Mouse (Mus musculus): ENCODE data around the gene Lgi4.

The Lgi4 gene

DNA sequence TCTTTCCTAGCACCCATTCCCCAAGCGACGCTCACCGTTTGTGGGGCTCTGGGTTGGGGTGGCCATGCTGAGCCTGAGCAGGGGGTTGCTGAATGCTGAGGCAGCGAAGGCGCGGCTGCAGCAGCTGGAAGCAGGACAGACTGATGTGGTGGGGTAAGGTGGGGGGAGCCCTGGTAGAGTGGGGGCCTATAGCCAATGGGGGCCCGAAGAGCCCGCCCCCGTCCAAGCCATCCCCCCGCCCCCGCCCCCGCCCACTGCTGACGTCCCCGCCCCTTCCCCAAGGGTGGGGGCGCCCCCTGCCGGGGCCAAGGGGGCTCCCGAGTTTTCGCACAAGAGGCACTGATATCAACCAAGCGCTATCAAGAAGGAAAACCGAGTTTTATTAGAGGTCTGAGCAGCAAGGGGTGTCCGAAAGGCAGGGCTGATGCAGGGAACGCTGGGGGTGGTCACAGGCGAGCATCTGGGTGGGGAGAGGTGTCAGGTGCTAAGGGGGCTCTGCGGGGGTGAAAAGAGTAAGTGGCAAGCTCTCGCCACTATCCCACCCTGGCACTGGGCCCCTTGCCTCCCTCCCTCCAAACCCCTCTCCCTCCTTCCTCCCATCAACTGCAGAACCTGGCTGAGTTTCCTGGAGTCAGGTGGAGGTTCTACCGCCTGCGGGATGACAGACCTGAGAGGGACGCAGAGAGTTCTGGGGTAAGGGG is 7.7 kb upstream of the Lgi4 start, which contains the start of gene Fxyd7:
Gene Fxyd7, minus strand, starts transcription at position 147 of the 701 bp plus-strand sequence.
- in situ Hi-C loops (cut with MboI; ENCODE audit: low sequenced_read_pairs) = no loop called here

DNA sequence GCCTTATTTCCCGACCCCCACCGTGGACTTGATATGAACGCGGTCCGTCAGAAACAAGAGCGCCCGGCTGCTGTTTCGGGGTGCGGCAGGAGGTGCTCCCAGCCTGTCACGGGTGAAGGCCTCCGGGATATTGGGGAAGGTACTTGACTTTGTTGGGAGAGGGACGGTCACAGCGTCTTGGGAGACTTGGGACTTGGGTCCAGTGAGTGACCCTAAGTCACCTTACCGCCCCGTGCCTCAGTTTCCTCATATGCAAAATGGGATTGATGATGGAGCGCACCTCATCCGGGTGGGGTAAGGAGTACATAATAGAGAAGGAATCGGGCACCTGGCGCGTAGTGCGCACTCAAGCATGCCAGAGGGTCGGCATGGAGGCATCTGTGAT is 6.9 kb upstream of the Lgi4 start:
- in situ Hi-C loops (cut with MboI; ENCODE audit: low sequenced_read_pairs) = no loop called here

DNA sequence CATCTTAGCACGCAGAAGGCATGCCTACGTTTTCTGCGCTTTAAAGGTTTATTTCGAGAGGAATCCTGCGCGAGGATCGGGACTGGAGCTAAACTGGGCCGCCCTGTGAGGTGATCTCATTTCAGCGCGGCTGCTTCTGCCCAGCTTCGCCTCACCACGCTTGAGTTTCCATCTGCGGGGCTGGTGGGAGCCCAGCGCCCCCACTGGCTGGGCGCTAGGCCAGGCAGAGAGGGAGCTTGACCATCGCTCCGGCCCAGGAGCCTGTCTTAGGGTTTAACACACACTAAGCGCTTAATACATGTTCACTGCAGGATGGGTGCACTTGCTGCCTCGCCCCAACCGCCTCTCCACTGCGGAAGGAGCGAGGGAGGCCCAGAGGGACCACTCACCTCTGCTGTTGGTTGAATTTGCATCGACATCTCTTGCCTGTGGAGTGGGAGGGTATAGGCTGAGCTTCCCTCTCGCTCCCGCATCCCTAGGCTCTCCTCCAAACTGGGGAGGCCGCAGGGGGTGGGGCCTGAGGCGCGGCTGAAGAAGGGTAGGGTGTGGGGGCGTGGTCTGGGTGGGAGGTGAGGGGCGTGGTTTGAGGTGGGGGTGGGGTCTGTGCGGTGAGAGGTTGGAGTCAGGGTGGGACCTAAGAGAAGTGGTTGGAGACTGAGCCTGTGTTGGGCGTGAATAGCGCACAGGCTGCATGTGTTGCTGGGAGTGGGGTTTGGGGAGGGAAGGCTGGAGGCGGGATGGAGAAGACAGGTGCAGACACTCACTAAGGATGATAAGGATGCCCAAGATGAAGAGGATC is 6.3 kb upstream of the Lgi4 start:
- in situ Hi-C loops (cut with MboI; ENCODE audit: low sequenced_read_pairs) = no loop called here

DNA sequence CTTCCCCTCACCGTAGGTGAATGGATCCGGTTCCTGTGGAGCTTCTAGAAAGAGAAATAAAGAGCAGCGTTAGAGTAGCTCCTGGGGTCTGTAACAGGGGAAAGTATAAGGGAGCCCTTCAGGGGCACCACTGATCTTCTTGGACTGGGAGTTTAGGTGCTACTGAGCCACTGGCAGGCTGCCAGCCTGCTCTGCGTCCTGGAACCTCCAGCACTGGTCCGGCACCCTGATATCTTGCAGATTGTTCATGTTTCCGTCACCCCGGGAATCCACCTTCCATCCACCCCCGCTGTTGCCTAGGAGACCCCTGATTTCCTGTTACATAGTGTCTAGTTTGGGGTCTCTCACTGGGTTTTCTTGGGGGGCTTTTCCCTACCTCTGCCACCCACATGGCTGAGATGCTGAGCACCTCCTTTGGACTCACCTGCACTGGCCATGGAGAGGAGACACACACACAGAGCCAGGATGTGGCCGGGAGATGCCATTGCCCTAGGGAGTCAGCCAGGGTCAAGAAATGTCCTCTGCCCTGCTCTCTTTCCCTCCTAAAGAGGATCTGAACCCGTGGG is 5.2 kb upstream of the Lgi4 start:
- in situ Hi-C loops (cut with MboI; ENCODE audit: low sequenced_read_pairs) = no loop called here

DNA sequence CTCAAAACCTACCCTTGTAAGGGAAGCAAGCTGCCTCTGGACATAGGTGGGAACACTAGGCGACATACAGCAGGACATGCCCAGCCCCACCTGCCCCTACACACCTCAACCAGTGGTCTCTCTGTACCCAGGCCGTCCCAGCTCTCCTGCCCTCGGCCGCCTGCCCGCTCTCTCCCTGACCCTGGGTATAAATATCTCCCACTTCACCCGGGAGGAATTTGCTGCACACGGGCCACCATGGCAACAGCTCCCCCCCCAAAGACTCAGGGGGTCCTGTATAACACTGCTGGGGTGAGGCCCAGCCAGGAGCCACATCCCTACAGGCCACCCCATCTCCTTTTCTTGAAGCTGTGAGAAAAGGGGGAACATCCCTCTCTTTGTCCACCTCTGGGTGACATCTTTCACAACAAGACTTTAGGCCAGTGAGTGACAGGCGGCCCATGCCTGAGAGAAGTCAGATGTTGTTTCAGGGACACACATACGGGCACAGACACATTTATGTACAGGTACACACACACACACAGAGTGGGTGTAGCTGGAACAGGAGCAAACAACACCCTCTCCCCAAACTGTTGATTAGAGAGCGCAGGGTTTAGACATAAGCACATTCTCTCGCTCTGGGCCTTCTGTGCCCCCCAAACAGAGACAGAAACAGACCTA is 4.4 kb upstream of the Lgi4 start:
- in situ Hi-C loops (cut with MboI; ENCODE audit: low sequenced_read_pairs) = no loop called here

DNA sequence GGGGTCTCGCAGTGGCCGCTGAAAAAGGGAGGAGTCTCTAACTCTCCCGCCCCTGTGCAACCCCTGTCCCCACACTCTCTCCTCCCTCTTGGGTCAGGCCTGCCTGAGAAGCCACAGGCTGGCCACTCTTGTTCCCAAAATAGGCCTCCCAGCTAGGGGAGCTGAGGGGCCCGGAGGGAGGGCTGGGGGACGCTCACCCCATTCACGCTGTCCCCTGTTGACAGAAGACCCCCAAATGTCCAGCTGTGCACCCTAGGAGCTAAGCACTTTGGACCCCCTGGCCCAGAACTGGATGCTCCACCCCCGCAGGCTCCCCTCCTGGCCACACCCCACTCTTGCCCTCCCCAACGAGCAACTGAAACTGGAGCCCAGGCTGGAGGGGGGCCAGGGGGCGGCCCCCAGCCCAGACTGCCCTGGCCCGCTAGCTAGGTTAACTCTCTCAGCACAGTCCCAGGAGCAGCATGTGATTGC is 3.8 kb upstream of the Lgi4 start:
- in situ Hi-C loops (cut with MboI; ENCODE audit: low sequenced_read_pairs) = no loop called here

DNA sequence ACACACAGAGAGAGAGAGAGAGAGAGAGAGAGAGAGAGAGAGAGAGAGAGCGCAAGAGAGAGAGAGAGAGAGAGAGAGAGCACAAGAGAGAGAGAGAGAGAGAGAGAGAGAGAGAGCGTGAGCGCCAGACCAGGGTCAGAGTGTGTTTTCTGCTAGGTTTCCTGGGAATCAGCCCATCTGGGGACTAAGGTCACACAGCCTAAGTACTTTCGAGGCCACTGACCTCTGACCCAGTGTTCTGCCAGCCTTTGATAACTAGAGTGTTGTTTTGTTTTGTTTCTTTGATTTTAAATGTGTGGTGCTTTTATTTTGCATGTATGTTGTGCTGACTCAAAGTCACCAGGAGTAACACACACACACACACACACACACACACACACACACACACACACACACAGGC is 3.3 kb upstream of the Lgi4 start:
- in situ Hi-C loops (cut with MboI; ENCODE audit: low sequenced_read_pairs) = no loop called here

DNA sequence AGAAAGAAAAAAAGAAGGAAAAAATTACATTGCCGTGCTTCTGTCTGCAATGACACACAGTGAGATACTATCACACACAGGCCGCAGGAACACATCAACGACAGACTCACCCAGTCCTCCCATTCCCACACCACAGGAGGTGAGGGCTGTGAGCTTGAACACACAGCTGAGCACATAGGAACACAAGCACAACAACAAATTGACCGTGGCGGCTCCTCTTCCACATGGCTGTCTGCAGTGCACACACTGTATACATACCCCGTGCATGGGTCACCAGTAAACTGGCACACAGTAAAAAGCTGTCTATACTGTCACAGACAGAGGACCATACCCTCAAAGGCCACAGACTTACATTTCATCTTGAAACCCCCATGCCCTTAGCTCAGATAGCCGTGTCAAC is 2.7 kb upstream of the Lgi4 start:
- in situ Hi-C loops (cut with MboI; ENCODE audit: low sequenced_read_pairs) = no loop called here

DNA sequence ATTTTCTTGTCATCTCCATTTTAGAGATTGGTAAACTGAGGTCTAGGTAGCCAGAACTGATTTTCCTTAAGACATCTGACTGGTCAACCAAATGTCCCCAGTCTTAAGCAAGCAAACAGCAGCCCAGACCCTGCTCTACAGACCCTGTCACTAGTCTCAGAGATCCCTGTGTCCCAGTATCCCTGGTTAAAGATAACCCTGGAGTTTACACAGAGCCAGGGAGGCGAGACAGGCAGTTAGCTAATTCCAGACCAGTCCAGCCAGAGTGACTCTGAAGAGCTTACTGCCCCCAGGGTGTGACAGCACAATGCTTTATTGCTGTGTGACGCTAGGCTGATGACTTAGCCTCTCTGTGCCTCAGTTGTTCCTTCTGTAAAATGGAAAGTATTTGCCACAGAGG is 2.1 kb upstream of the Lgi4 start, which contains the start of gene Fxyd1:
Gene Fxyd1, minus strand, starts transcription at position 129 of the 400 bp plus-strand sequence.
- in situ Hi-C loops (cut with MboI; ENCODE audit: low sequenced_read_pairs) = no loop called here

DNA sequence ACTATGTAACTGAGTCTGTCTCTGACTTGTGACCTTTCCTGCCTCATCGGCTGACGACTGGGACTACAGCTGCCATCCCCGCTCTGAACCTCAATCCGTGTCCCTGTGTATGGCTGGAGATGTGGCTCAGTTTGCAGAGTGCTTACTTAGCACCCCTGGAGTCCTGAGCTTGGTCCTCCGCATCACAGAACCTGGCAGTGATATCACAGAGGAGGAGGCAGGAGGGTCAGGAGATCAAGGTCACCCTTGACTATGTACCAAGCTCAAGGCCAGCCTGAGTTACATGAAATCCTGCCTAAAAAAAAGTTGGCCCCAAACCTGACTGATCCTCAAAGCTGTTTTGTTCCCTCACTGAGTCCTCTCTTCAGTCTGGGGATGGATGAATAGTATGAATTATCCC is 1.4 kb upstream of the Lgi4 start:
- in situ Hi-C loops (cut with MboI; ENCODE audit: low sequenced_read_pairs) = no loop called here

DNA sequence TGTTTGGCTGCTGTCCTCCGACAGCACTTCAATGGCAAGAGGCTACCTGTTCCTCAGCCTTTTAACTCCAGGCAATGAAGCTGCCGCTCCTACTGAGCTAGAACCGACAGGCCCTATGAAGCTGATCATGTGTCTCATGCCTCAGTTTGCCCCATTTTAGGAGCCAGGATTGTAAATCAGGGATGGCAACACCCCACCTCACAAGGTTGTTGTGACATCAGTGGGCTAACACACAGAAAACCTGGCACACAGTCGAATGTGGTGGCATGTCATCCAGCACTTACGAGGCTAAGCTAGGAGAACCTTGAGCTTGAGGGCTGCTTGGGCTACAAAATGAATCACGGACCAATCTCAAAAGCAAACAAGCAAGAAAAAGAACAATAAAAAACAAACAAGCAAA is 931 bp upstream of the Lgi4 start:
- in situ Hi-C loops (cut with MboI; ENCODE audit: low sequenced_read_pairs) = no loop called here

DNA sequence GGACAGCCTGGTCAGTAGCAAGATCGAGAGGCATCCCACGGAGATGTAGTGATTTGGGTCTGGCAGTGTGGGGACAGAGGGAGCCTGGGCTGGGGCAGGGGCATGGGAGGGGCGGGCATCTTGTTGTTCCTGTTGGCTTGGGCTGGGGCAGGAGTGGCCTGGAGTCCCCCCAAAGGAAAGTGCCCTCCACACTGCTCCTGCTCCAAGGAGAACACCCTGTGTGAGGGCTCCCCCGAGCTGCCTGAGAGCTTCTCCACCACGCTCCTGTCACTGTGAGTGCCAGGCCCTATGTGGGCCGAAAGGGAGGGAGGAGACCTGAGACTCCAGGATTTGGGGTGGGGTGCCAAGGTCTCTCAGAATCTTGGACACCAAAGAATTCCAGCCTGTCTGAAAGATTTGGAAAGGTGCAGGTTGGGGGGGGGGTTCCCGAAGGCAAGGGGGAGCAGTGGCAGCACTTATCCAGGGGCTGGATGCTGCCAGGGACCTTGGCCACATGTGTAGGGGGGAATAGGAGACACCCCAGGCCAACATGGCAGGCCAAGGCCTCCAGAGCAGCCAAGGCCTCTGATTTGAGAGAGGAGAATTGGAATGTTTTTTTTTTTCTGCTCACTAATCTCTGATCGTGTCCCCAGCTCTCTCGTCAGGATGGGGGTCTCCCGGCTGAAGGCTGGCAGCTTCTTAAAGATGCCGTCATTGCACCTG is 928 bp downstream of the Lgi4 start:
- in situ Hi-C loops (cut with MboI; ENCODE audit: low sequenced_read_pairs) = loop anchor here (5.0 kb wide), 1 partner anchor 37 kb away; no protein-coding TSS in a partner anchor

DNA sequence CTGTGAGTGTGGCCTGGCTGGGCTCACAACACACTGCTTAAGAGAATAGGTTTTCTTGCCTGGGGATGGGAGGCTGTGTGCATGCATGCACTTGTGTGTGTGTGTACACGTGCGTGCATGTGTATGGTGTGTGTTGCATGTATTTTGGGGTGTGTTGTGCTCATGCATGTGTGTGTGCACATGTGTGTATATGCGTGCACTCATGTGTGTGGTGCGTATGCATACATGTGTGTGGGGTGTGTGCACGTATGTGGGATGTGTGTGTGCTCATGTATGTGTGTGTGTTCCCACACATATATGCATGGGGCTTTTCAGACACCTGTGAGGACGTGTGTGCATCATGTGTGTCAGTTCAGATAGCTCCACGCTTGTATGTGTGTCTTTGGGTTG is 1.5 kb downstream of the Lgi4 start:
- in situ Hi-C loops (cut with MboI; ENCODE audit: low sequenced_read_pairs) = loop anchor here (5.0 kb wide), 1 partner anchor 37 kb away; no protein-coding TSS in a partner anchor

DNA sequence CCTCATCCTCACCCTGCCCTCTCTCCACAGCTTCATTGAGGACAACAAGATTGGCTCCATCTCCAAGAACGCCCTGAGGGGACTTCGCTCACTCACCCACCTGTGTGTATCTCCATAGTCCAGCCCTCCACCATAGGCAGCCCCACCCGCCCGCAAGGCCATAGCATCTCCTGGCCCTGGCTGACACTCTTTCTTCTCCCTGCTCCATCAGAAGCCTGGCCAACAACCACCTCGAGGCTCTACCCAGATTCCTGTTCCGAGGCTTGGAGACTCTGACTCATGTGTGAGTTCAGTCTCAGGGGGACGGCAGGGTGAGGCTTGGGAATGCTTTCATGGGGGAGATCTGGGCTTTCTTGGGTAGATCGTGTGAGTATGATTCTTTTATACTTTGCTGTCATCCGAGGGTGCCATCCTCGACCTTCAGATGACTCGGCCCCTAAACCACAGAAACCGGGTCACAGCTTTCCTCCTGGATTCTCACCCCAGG is 4.0 kb downstream of the Lgi4 start:
- in situ Hi-C loops (cut with MboI; ENCODE audit: low sequenced_read_pairs) = loop anchor here (5.0 kb wide), 1 partner anchor 34 kb away; no protein-coding TSS in a partner anchor

DNA sequence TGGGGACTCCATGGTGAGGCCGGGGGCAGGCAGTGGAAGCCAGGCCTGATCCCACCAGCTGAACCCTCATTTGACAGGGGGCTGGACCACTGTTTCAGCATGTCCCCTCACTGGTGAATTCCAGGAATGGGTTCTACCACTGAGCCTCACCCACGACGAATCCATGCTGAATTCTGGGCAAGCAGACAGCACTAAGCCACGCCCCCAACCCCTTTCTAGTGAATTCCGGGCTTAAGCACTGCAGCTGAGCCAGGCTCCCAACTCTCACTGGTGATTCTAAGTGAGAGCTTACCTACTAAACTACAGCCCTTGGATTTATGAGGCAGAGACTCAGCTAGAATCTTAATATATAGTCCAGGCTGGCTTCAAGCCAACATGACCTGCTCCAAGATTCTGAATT is 8.7 kb downstream of the Lgi4 start:
- in situ Hi-C loops (cut with MboI; ENCODE audit: low sequenced_read_pairs) = no loop called here

DNA sequence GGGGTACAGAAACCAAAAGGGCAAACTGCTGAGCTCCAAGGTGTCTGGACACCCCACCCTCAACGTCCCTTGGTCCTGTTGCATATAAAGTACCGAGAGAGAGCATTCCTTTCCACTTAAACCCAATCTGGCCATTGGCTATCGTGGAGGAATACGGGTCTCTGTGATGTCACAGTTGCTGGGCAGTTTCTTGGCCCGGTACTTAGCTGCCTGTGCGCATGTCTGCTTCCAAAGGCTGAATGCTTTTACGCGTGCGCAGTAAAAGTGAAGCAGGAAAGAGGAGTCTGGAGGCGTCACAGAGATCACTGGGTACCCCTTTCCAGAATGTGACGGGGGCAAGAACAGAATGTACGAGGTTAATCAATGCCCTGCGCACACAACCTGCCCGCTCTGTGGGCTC is 10.3 kb downstream of the Lgi4 start:
- in situ Hi-C loops (cut with MboI; ENCODE audit: low sequenced_read_pairs) = no loop called here

DNA sequence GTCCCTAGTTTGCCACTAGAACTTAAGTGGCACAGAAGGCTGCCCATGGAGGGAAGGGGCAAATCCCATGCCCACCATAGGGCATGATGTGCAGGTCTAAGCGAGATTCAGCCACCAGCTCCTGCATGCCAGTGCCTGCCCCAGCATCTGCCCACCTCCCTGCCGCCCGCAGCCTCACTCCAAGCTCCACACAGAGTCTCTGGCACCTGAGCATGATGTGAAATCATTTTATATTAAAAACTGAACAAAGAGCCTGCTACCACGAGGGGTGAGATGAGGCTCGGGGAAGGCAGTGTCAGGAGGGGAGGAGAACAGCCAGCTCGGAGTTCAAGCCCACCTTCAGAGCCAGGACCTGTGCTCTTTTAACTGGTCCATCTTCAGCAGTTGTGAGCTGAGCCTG is 11.2 kb downstream of the Lgi4 start:
- in situ Hi-C loops (cut with MboI; ENCODE audit: low sequenced_read_pairs) = no loop called here

DNA sequence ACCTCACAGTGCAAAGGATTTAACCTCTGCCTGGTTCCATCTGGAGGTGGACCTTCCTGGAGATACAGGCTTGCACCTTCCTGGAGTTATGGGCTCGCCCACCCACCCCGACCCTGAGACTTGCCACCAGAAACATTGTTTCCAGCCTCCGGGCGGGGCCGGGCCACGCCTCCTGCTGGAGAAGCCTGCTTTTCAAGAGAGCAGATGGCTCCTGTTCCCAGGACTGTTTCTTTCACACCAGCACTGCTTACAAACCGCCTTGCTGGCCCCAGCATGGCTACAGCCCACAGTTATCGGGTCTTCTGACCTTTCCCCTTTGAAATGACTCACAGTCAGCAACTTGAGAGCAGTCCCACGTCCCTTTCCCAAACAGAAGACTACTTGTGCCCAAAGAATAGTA is 13.2 kb downstream of the Lgi4 start:
- in situ Hi-C loops (cut with MboI; ENCODE audit: low sequenced_read_pairs) = no loop called here

DNA sequence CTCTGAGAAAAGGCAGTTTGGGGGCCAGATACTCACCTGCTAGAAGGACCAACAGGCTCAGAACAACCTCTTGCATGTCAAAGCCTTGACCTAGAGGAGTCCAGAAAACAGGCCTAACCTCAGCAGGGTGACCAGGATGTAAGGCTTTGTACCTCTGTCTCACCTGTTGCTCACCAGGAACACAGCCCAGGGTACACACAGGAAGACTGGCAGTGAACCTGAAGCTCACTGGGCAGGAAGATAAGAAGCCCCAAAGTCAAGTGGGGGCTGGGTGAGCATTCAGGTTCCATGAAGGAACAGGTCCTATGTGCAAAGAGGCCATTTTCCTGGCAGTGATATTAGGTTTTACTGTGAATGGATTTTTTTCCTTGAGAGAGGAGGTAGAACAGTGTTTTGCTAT is 14.4 kb downstream of the Lgi4 start:
- in situ Hi-C loops (cut with MboI; ENCODE audit: low sequenced_read_pairs) = no loop called here

DNA sequence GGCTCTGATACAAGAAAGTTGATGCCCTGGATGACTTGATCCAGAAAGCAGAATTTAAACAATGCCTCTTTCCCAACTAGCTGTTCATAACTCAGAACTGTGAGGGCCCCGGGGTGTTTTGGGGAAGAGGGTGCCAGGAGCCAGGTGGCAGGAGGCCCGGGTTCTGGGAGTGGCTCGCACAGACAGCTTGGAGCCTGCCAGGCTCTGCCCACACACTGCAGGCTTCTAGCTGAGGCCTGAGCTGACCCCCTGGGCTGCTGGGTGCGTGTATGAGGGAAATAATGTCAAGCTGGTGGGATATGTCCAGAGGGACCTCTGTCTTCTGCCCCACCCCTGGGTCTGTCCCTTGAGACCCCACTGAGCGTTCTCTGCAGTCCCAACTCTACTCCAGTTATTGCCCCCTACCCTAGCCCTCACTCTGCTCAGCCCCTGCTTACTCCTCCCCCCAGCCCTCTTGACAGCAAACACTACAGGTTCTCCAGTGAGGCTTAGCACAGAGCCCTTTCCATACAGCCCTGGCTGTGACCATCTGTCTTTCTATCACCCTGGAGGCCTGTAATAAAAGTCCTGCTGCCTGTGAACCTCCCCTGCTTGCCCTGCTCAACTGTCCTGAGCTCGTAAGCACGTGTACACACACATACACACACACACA is 15.0 kb downstream of the Lgi4 start:
- in situ Hi-C loops (cut with MboI; ENCODE audit: low sequenced_read_pairs) = no loop called here

All from CH12F3 (cell line).